Mouse (Mus musculus) spleen, embryonic (tissue): ENCODE data around the gene Spata17.

Experiments used
- CTCF ChIA-PET: fragments of 350-600 bp; sonication (Branson Sonifier 250); formaldehyde crosslinking; loops from one replicate; lab custom pipeline; 2022; lab: Charles Lee

Gene Spata17

DNA sequence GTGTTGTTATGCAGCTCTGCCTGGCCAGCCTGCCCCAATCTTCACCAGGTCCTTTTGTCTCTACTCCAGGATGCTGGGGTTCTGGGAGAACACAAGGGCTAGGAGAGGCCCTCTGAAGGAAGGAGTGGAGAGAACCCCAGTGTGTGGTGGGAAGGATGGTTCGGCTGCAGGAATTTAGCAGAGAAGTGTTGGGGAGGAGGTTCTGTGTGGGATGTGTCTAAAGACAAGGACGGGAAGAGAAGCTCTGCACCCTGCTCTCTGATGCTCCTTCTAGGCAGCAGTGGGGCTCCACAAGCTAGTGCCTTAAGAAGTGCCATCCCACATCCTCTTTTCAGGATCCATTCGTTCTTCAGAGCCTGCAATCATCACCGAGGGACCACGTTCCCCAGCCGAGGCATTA is 129.2 kb downstream of the Spata17 start:
- CTCF ChIA-PET: no interaction called here

- CTCF ChIA-PET: no interaction called here
These were observed 137.9 kb downstream of the Spata17 start for GRCm38 (mm10) chr1:187077352-187077751.

DNA sequence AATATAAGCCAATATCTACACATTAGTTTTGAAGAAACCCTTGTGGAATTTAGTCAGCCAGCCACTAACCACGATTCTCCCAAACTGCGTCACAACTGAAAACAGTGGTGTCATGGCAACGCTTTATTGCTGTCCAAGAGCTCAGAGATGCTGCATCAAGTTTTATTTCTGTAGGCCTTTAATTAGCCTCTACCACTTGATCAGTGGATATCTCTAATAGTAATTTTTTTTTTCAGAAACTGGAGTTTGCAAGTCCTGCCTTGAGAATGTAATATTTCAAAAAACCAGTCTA is 138.3 kb downstream of the Spata17 start:
- CTCF ChIA-PET: no interaction called here

DNA sequence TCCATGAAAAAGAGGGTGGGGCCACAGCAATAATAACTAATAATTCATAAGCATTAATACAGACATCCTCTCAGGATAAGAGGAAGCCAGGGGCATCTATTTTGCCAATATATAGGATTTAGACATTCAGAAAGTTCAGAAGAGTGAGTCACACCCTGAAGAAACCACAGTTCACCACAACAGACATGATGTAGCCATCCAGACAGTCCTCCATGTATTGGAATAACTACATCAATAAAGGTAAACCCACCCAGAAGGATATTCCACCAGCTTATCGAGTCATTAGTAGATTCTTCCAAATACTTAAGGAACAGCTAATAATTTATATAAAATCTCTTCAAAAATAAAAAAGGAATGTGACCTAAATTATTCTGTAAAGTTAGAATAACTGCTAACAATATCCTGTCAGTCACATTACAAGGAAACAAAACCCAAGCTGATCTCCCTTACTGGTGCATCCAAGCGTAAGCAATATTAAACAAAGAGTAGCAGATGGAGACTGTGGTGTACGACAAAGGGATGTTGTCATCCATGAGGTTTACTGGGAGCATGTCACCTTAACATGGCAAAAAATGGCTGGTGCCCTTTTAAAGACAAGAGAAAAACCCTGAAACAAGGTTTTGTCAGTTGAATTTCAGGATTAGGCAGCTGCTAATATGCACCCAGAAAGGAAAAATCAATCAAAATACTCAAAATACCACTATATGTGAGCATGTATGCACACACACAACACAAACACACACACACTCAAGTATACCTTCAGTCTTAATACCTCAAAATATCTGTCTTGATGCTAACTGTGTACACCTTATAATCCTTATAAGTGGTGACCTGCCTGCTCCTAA is 138.8 kb downstream of the Spata17 start:
- CTCF ChIA-PET: no interaction called here

GRCm38 (mm10) chr1:187059874-187060273 is 155.4 kb downstream of the Spata17 start:
- CTCF ChIA-PET: no interaction called here

DNA sequence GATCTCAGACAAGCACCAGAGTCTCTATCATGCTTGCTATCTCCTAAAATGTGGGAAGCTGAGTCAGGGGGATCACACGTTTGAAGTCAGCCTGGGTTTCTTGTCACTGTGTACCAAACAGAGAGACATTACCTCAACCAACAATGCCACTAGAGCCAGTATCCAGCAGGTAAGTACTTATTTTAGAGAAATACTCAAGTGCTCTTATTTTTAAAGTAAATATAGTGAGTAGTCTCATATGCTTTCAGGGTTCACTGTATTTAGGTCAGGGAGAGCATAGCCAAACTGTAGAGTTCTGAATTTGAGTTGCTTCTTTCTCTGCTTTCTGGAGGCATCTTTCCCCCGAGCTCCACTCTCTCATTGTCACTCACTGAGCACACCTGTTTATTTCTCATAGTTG is 160.9 kb downstream of the Spata17 start:
- CTCF ChIA-PET: no interaction called here

GRCm38 (mm10) chr1:187053862-187054261 is 161.4 kb downstream of the Spata17 start:
- CTCF ChIA-PET: no interaction called here

- CTCF ChIA-PET: no interaction called here
These were observed 162.7 kb downstream of the Spata17 start for GRCm38 (mm10) chr1:187052532-187052931.

DNA sequence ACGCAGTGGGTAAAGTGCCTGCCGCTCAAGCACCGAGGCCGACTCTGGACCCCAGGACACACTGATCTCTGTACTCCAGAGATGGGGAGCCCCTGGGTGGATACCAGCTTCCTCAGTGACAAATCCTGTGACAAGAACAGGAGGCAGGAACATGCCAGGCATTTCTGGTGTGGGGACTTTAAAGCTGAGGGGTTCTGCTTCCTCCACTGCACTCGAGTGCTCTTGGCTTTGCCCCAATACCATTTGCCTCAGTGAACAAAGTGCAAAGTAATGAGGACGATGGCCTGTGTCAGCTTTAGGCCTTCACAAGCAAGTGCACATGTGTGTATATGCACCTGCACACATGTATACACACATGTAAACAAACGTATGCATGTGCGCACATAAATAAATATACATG is 164.0 kb downstream of the Spata17 start:
- CTCF ChIA-PET: no interaction called here

DNA sequence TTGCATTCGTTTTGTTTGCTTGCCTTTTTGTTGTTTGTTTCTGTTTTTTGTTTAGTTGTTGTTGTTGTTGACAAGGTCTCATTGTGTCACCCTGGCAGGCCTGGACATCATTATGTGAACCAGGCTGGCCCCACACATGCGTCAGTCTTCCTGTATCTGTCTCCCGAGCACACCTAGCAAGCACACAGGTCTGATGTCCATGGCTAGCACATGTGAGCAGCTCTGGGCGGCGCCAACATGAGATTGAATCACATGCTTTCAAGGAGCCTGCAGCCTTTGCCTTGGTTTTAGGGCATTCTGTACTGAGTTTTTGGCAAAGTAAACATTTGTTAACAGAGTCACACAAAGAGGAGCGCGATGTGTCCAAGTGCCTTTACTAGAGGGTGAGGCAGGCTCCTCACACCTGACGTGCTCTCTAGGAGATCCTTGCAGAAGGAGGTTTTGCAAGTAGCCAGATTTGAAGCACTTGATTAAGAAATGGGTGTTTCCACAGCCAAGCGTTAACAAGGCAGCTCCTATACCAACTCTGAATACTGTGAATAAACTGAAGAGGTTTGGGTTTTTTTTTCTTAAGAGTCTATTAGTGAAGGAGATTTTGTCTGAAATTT is 166.5 kb downstream of the Spata17 start:
- CTCF ChIA-PET: no interaction called here

DNA sequence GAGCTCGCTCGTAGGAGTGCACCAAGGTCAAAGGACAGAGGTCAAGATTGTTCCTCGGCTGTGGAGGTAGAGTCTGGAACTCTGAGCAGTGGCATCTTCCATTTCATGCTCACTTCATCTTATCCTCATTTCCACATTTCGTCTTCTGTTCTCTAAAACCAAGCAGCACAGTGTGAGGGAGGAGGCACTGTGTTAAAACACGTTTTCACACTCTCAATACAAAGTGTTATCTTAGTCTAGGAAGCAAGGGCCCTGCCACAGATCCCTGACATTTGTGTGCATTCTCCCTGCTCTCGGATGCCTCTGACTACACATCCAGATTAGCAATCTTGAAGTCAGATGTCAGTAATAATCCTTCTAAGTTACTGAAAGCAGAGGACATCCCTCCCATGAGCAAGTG is 170.5 kb downstream of the Spata17 start:
- CTCF ChIA-PET: no interaction called here

GRCm38 (mm10) chr1:187039801-187040200 is 175.5 kb downstream of the Spata17 start:
- CTCF ChIA-PET: no interaction called here

- CTCF ChIA-PET: no interaction called here
These were observed 179.5 kb downstream of the Spata17 start for GRCm38 (mm10) chr1:187035785-187036184.

- CTCF ChIA-PET: no interaction called here
These were observed 183.5 kb downstream of the Spata17 start for GRCm38 (mm10) chr1:187031796-187032195.

DNA sequence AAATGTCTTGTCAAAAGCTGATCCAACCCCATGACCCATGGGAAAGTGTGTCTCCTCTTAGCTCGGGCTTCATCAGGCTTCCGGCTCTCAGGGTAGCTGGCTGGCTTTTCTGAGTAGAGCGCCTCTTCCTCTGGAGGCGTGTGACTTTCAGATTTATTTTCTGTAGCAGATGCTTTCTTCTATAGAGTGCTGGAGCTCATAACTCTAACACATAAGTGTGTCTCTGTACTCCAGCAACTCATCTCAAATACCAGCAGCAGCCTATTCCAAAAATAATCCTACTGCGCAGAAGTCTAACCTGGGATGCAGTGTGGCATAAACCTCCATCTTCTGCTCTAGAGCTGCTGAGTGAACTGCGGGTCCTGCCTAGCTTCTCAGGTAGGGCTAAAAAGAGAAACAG is 186.4 kb downstream of the Spata17 start:
- CTCF ChIA-PET: interaction anchor here (0.5 kb wide), 1 partner anchor 579 kb away, joined by 9 read pairs; no protein-coding TSS in a partner anchor

DNA sequence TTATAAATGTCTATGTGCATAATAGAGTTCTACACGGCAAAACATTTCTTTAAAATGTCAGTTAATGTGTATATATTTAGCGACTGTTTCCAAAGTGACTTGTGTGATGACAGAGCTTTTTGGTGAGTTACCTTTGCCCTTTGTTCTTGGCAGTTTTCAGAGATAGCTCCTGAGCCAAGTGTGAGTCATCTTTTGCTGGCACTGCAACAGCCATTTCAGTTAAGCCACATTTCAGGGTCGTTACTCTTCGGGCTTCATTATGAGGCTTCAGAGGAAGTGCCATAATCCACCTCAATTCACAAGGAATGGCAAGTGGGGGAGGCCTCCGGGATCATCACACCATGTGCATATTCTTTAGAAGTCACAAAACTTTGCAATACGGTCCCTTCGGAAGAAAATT is 195.3 kb downstream of the Spata17 start:
- CTCF ChIA-PET: no interaction called here

DNA sequence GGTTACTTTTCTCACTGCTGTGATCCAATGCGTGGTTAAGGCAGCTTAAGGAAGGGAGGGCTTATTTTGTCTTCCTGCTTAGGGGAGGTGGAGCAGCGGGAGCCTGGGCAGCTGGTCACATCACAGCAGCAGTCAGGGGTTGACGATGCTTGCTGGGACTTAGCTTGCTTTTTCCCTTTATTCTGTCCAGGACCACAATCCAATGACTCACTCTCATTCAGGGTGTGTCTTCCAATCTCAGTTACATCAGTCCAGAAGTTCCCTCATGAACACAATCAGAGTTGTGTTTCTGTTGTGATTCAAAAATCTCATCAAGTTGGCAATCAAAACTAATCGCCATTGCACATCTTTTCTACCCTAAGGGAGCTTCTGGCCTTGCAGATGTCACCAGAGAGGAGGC is 199.1 kb downstream of the Spata17 start:
- CTCF ChIA-PET: no interaction called here

GRCm38 (mm10) chr1:187015673-187016072 is 199.6 kb downstream of the Spata17 start:
- CTCF ChIA-PET: no interaction called here

DNA sequence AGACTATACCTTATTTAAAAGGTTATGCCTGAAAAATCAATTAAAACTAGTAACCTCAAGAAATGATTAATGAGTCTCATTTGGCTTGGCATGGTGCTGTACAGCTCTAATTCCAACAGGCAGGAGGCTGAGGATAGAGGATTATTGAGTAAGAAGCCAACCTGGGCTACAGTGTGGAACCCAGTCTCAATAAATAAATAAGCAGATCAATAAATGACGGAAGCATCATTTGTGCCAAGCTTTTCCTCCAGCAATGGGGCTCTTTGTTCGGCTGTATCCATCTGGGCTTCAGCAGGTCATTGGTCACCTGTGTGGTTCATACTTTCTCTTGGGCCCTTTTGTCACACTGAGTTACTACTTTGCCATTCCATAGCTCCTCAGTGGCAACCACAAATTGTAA is 201.1 kb downstream of the Spata17 start:
- CTCF ChIA-PET: interaction anchor here (0.6 kb wide), 1 partner anchor 25 kb away, joined by 4 read pairs; no protein-coding TSS in a partner anchor

GRCm38 (mm10) chr1:187011601-187012000 is 203.7 kb downstream of the Spata17 start:
- CTCF ChIA-PET: no interaction called here

DNA sequence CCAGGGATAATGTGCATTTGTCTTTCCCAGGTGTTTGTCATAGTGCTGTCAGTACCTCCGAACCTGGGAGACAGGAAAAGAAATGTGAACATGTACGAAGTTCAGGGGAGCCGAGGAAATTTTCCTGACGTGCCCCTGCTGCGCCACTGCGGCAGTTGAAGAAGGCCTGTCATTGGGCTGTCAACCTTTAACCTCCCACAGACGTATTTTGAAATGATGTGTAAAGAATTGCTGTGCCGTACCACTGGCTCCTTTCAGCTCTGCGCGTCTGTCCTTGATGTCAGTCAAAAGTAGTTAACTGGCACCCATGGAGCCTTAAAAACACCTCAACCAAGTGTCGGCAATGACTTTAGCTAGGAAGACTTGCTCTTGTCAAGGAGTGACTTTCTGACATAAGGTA is 205.2 kb downstream of the Spata17 start:
- CTCF ChIA-PET: no interaction called here

DNA sequence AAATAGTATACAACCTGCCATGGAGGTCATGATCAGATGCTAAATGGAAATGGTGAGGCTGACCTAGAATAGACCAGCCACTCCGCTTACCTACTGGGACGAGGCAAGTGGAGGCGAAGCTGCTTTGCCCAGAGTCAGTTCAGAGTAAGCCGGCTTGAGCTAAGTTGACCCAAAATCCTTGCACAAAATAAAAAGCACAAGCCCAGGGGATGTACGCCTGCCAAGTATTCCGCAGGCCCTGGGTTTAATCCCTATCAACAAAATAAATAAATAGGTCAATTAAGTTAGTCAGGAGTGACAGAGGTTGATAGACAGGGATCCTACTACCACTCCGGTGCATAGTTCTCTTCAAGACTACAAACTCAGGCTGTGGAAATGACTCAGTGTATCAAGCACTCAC is 207.0 kb downstream of the Spata17 start:
- CTCF ChIA-PET: interaction anchor here (0.6 kb wide), 1 partner anchor 140 kb away, joined by 3 read pairs; no protein-coding TSS in a partner anchor

DNA sequence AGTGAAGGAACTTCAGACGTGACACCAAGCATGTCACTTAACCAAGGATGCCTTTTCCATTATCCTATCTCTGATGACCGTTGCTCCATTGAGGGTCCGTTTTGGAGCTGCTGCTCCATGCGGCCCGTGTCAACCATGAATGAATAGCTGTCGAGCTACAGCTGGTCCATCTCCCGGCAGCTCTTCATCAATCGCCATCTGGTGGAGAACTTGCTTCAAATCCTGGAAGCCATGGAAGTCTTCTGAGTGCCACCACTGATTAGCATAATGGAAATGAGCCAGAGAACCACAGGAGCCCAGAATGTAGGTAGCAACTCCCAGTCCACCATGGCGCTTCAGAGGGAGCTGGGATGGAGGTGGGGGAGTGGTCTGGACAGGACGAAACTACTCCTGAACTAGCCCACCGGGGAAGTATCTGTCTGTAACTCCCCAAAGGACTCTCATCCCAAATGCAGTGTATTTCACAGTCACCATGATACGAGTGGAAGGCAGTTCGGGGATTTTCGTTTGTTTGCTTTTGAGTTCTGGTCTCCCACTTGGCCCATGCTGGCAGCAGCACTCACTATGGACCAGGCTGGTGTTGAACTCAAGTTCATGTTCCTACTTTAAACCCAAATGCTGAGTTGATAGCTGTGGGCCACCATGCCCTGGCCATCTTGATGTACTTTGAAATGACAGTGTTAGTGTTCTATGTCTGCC is 208.9 kb downstream of the Spata17 start:
- CTCF ChIA-PET: no interaction called here
